Mouse (Mus musculus): Measurements from ENCODE around the gene Traf3ip2. TPM values are rescaled to one million over a fixed set of nuclear protein-coding genes. Genes with fewer than 3 reads are reported as not detected.

The Traf3ip2 gene
- polyA plus RNA-seq, 1 experiment from 2014 or later: 12.9 TPM

DNA sequence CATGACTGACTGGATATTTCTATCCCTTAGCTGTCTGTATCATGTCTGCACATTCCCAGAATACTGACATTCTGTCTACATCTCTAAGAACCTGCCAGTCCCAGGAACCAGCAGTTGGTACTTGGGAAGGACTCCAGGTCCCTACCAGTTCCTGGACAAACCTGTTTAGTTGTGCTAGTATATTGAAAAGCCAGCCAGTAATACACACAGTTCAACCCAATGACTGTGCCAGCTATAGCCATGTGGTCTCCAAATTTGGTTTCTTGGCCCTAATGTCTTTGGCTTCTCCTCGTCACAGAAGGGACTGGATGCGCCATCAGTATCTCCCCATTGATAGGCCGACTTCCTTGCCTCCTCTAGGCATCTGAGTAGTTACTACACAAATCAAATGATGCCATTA, 35.5 kb downstream of the Traf3ip2 start:
- Histone ChIP-seq H3K27ac (ENCODE audit: low read depth, low read length) (no peak overlapping the region), H3K4me3 (ENCODE audit: low read depth, low read length) (no peak overlapping the region), H3K4me2 (no peak overlapping the region), H3K36me3 (ENCODE audit: control insufficient read depth, insufficient read depth, low read length) (peaks cover 16% of the 10 kb centered on the region), H3K9me3 (replicated peaks; ENCODE audit: control insufficient read depth, low read length) (no peaks in the 10 kb centered on the region), H3K4me1 (ENCODE audit: control insufficient read depth, insufficient read depth, low read length) (peaks cover 17% of the 10 kb centered on the region), H3K9ac (ENCODE audit: low read depth, low read length) (no peak overlapping the region), H3K27me3 (ENCODE audit: control insufficient read depth, insufficient read depth, low read length) (no peaks in the 10 kb centered on the region)
- WGBS (ENCODE audit: insufficient replicate concordance): 93% methylated on average over 3 of the region's 3 CpGs
- ATAC-seq (replicated peaks; ENCODE audit: insufficient number of reproducible peaks, low FRiP score, low TSS enrichment): no peak

DNA sequence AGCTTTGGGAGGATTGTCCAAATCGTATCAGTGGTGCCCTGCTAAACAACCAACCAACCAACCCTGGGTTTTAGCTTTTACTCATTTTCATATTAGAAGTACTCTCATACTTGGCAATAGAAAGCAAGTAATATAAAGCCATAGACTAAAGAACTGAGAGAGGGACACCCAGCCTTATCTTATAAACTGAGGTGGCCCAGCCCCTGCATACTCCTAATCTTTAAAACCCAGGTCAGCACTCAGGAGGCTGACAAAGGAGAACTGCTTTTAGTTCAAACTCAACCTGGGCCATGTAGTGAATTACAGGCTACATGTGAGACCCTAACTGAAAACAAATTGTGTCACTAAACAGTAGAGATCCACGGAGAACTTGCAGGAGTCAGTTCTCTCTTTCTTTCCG, 36.8 kb downstream of the Traf3ip2 start:
- H3K4me2 ChIP-seq: no peak overlapping the region
- H3K9me3 ChIP-seq (replicated peaks; ENCODE audit: control insufficient read depth, low read length): no peaks in the 10 kb centered on the region
- no peak overlapping the region for H3K27ac ChIP-seq (ENCODE audit: low read depth, low read length)
- WGBS (ENCODE audit: insufficient replicate concordance): 91% methylated on average over 3 of the region's 3 CpGs
- no peak overlapping the region for H3K4me3 ChIP-seq (ENCODE audit: low read depth, low read length)
- no peaks in the 10 kb centered on the region for H3K27me3 ChIP-seq (ENCODE audit: control insufficient read depth, insufficient read depth, low read length)
- H3K4me1 ChIP-seq (ENCODE audit: control insufficient read depth, insufficient read depth, low read length): peaks cover 17% of the 10 kb centered on the region
- no peak overlapping the region for H3K9ac ChIP-seq (ENCODE audit: low read depth, low read length)
- no peak for ATAC-seq (replicated peaks; ENCODE audit: insufficient number of reproducible peaks, low FRiP score, low TSS enrichment)
- H3K36me3 ChIP-seq (ENCODE audit: control insufficient read depth, insufficient read depth, low read length): peaks cover 12% of the 10 kb centered on the region

DNA sequence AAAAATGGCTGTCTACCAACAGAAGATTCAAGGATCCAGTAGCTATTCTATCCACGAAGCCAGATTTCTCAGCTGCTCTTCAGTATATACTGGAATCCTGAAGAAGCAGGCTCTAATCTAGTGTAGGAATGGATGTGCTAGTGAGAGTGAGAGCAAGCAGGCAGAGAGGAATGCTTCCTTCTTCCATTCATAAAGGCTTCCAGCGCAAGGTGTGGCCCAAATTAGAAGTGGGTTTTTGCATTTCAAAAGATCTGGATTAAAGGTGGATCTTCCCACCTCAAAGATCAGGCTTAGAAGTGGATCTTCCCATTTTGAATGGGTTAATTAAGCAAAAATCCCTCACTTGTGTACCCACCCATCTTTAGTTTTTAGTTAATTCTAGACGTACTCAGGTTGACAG, 37.6 kb downstream of the Traf3ip2 start:
- peaks cover 12% of the 10 kb centered on the region for H3K36me3 ChIP-seq (ENCODE audit: control insufficient read depth, insufficient read depth, low read length)
- H3K27me3 ChIP-seq (ENCODE audit: control insufficient read depth, insufficient read depth, low read length): no peaks in the 10 kb centered on the region
- no peak for ATAC-seq (replicated peaks; ENCODE audit: insufficient number of reproducible peaks, low FRiP score, low TSS enrichment)
- H3K9me3 ChIP-seq (replicated peaks; ENCODE audit: control insufficient read depth, low read length): no peaks in the 10 kb centered on the region
- H3K4me3 ChIP-seq (ENCODE audit: low read depth, low read length): no peak overlapping the region
- H3K27ac ChIP-seq (ENCODE audit: low read depth, low read length): no peak overlapping the region
- H3K4me1 ChIP-seq (ENCODE audit: control insufficient read depth, insufficient read depth, low read length): peaks cover 17% of the 10 kb centered on the region
- WGBS (ENCODE audit: insufficient replicate concordance): 87% methylated on average over 3 of the region's 3 CpGs
- H3K9ac ChIP-seq (ENCODE audit: low read depth, low read length): no peak overlapping the region
- no peak overlapping the region for H3K4me2 ChIP-seq

DNA sequence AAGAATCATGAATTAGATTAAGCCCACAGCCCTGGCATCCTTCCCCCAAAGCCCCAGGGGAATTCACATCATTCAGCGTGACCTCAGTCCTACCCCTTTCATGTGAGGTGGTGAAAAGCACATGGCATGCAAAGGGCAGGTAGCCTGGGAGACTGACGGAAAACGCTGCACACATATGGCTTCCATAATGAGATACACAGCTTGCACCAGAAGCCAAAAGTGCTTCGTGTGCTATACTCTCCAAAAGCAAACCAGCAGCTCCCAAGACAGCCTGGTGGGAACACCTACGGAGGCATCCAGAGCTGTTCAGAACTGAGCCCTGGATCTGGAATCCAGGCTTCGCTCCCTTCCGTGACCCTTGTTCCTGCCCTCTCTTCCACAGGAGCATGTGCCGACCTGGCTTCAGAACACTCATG, 41.3 kb downstream of the Traf3ip2 start:
- H3K36me3 ChIP-seq (ENCODE audit: control insufficient read depth, insufficient read depth, low read length): peaks cover 10% of the 10 kb centered on the region
- WGBS (ENCODE audit: insufficient replicate concordance): 52% methylated on average over 8 of the region's 8 CpGs
- H3K4me3 ChIP-seq (ENCODE audit: low read depth, low read length): no peak overlapping the region
- H3K27ac ChIP-seq (ENCODE audit: low read depth, low read length): no peak overlapping the region
- no peaks in the 10 kb centered on the region for H3K27me3 ChIP-seq (ENCODE audit: control insufficient read depth, insufficient read depth, low read length)
- no peaks in the 10 kb centered on the region for H3K9me3 ChIP-seq (replicated peaks; ENCODE audit: control insufficient read depth, low read length)
- no peak; the same call in 1 of the 2 replicates for ATAC-seq (replicated peaks; ENCODE audit: insufficient number of reproducible peaks, low FRiP score, low TSS enrichment)
- H3K4me2 ChIP-seq: no peak overlapping the region
- H3K9ac ChIP-seq (ENCODE audit: low read depth, low read length): no peak overlapping the region
- peaks cover 9% of the 10 kb centered on the region for H3K4me1 ChIP-seq (ENCODE audit: control insufficient read depth, insufficient read depth, low read length)

DNA sequence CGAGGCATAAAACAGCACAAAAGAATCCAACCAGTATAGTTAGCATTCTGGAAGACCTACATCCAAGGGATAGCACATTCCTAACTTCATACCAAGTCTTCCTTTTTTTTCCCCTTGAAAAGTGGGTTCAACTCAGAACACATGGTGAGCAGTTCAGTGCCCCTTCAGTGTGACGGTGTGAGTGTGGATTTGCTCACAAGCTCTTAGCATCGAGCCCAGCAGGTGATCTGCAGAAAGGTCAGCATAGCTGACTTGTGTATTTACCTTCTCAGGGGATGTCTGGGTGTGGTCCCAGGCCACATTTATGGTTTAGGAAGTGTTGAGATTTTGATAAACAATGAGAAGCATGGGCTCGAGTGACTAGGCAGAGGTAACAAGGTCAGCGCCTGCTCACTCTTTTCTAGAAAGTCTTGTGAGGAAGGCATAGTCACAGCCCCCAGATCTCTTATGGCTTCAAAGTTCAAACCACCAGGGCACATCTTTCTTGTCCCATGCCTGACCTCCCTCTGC, 46.2 kb downstream of the Traf3ip2 start:
- H3K9me3 ChIP-seq (replicated peaks; ENCODE audit: control insufficient read depth, low read length): no peaks in the 10 kb centered on the region
- H3K9ac ChIP-seq (ENCODE audit: low read depth, low read length): no peak overlapping the region
- H3K4me2 ChIP-seq: 0 out of 2 replicates have a peak overlapping the region, but pooled peaks have one; percentile 8
- H3K27me3 ChIP-seq (ENCODE audit: control insufficient read depth, insufficient read depth, low read length): no peaks in the 10 kb centered on the region
- no peaks in the 10 kb centered on the region for H3K36me3 ChIP-seq (ENCODE audit: control insufficient read depth, insufficient read depth, low read length)
- peak overlapping the region; percentile 91 for H3K27ac ChIP-seq (ENCODE audit: low read depth, low read length)
- no peak overlapping the region for H3K4me3 ChIP-seq (ENCODE audit: low read depth, low read length)
- peaks cover 30% of the 10 kb centered on the region for H3K4me1 ChIP-seq (ENCODE audit: control insufficient read depth, insufficient read depth, low read length)
- WGBS (ENCODE audit: insufficient replicate concordance): 22% methylated on average over 5 of the region's 5 CpGs
- no peak for ATAC-seq (replicated peaks; ENCODE audit: insufficient number of reproducible peaks, low FRiP score, low TSS enrichment)

DNA sequence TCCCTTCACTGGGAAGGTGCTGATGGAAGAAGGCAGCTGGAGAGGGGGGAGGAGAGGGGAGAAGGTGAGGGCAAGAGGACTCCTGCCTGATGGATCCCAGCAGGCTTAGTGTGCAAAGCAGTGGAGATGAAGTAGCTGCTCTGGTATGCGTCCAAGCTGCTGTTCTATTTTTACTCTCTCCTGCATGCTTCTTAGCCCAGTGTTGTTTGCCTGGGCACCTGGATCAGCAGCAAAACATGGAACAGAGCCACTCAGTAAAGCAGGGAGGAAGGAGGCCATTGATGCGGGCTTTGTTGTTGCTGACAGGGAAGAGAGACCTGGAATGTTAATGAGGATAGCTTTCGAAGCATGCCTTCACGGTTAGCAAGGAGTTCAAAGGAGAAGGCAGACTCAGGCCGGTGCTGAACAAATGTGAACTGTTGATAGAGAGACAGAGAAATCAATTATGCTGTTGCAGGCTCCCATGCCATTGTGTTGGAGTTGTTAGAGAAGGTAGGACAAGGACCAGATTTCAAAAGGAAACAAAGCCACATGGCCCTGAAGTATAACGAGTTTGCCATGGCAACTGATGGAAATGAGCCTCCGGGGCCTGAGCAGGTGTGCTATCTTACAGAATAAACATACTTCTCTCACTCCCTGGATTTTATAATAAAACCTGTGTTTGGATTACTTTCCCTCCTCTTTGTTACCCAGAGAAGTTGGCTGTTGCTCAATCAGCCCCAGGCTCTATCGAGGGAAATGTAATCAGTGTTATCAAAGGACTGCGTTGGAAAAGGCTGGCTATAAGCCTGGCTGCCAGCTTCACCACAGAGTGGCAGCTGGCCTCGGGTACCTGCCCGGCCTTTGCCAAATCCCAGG, 46.9 kb downstream of the Traf3ip2 start:
- H3K4me1 ChIP-seq (ENCODE audit: control insufficient read depth, insufficient read depth, low read length): peaks cover 36% of the 10 kb centered on the region
- peak; percentile 80 for ATAC-seq (replicated peaks; ENCODE audit: insufficient number of reproducible peaks, low FRiP score, low TSS enrichment)
- no peaks in the 10 kb centered on the region for H3K9me3 ChIP-seq (replicated peaks; ENCODE audit: control insufficient read depth, low read length)
- H3K4me2 ChIP-seq: 0 out of 2 replicates have a peak overlapping the region, but pooled peaks have one; percentile 23
- no peaks in the 10 kb centered on the region for H3K36me3 ChIP-seq (ENCODE audit: control insufficient read depth, insufficient read depth, low read length)
- no peak overlapping the region for H3K9ac ChIP-seq (ENCODE audit: low read depth, low read length)
- no peak overlapping the region for H3K4me3 ChIP-seq (ENCODE audit: low read depth, low read length)
- no peaks in the 10 kb centered on the region for H3K27me3 ChIP-seq (ENCODE audit: control insufficient read depth, insufficient read depth, low read length)
- peak overlapping the region; percentile 91 for H3K27ac ChIP-seq (ENCODE audit: low read depth, low read length)
- WGBS (ENCODE audit: insufficient replicate concordance): 7% methylated on average over 11 of the region's 11 CpGs

DNA sequence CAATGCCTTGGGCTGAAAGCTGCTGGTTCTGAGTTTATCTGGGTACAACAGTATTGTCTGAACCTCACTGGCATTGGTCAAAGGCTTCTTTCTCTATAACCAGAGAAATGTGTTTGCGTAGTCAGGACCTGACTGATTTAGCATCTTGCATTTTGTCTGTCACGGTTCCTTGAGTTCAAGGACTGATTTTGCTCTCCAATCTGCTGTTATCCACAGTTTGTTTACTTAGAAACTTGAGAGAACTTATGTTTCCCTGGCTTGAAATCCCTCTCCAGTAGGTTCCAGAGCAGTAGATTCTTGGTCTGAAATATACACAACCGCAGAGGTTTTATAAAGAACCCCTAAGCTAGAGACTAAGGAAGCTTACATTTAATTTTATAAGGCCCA, 47.5 kb downstream of the Traf3ip2 start:
- no peak overlapping the region for H3K4me2 ChIP-seq
- H3K9ac ChIP-seq (ENCODE audit: low read depth, low read length): no peak overlapping the region
- WGBS (ENCODE audit: insufficient replicate concordance): 54% methylated on average over 3 of the region's 3 CpGs
- H3K9me3 ChIP-seq (replicated peaks; ENCODE audit: control insufficient read depth, low read length): no peaks in the 10 kb centered on the region
- no peak overlapping the region for H3K4me3 ChIP-seq (ENCODE audit: low read depth, low read length)
- no peaks in the 10 kb centered on the region for H3K36me3 ChIP-seq (ENCODE audit: control insufficient read depth, insufficient read depth, low read length)
- peaks cover 41% of the 10 kb centered on the region for H3K4me1 ChIP-seq (ENCODE audit: control insufficient read depth, insufficient read depth, low read length)
- H3K27ac ChIP-seq (ENCODE audit: low read depth, low read length): peak overlapping the region; percentile 91
- no peaks in the 10 kb centered on the region for H3K27me3 ChIP-seq (ENCODE audit: control insufficient read depth, insufficient read depth, low read length)
- no peak for ATAC-seq (replicated peaks; ENCODE audit: insufficient number of reproducible peaks, low FRiP score, low TSS enrichment)

DNA sequence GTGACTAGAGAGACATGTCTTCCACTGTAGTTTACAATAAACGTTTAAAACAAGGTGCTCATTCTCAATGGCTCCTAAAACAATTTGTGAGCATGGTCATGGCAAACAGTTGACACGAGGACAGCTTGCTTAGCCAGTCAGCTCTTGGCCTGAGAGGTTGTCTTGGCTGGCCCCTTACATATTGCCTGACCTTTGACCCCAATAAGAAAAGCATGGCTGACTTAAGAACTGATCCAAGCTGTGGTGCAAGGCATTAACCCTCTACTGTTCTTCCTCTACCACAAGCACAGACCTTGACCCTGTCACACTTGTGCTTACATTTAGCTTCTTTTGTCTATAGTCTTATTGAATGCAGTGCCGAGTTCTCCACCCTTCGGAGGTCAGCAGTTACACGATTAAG, 48.0 kb downstream of the Traf3ip2 start:
- Histone ChIP-seq H3K4me1 (ENCODE audit: control insufficient read depth, insufficient read depth, low read length) (peaks cover 41% of the 10 kb centered on the region), H3K36me3 (ENCODE audit: control insufficient read depth, insufficient read depth, low read length) (no peaks in the 10 kb centered on the region), H3K4me3 (ENCODE audit: low read depth, low read length) (no peak overlapping the region), H3K4me2 (no peak overlapping the region), H3K27me3 (ENCODE audit: control insufficient read depth, insufficient read depth, low read length) (no peaks in the 10 kb centered on the region), H3K27ac (ENCODE audit: low read depth, low read length) (peak overlapping the region; percentile 91; the same call in 1 of the 2 replicates), H3K9ac (ENCODE audit: low read depth, low read length) (no peak overlapping the region), H3K9me3 (replicated peaks; ENCODE audit: control insufficient read depth, low read length) (no peaks in the 10 kb centered on the region)
- no peak for ATAC-seq (replicated peaks; ENCODE audit: insufficient number of reproducible peaks, low FRiP score, low TSS enrichment)
- 73% methylated on average over 5 of the region's 5 CpGs for WGBS (ENCODE audit: insufficient replicate concordance)
